Mouse (Mus musculus) testis, adult 2 months (tissue): ENCODE data around the gene Oit3. TPM values are rescaled to one million over a fixed set of nuclear protein-coding genes. Genes with fewer than 3 reads are reported as not detected.

Source experiments
- H3K27ac ChIP-seq: fragments of 200-500 bp; 2 replicates; pipeline ENCODE4 v1.5.1; 2012; ENCODE audit warnings: low read depth, low read length; ENCODE audit not compliant: control insufficient read depth, insufficient read depth
- H3K27me3 ChIP-seq: fragments of 200-500 bp; 2 replicates; pipeline ENCODE4 v1.6.1; 2012; ENCODE audit warnings: mild to moderate bottlenecking, low read length, moderate library complexity; ENCODE audit not compliant: control insufficient read depth, insufficient read depth
- H3K36me3 ChIP-seq: fragments of 200-500 bp; 2 replicates; pipeline ENCODE4 v1.6.1; 2012; ENCODE audit warnings: mild to moderate bottlenecking, low read length; ENCODE audit not compliant: control insufficient read depth, insufficient read depth
- H3K4me1 ChIP-seq: fragments of 200-500 bp; 2 replicates; pipeline ENCODE4 v1.6.1; 2012; ENCODE audit warnings: low read length; ENCODE audit not compliant: control insufficient read depth, insufficient read depth
- H3K4me3 ChIP-seq: fragments of 200-500 bp; 2 replicates; pipeline ENCODE4 v1.5.1; 2012; ENCODE audit warnings: low read depth, mild to moderate bottlenecking, low read length, moderate library complexity, mixed read lengths; ENCODE audit not compliant: control insufficient read depth
- CTCF ChIP-seq: fragments of 200-500 bp; IDR thresholded peaks from 2 replicates; pipeline ENCODE4 v1.5.1; 2012; ENCODE audit warnings: low read depth, mild to moderate bottlenecking, inconsistent platforms, low read length, moderate library complexity; ENCODE audit not compliant: control insufficient read depth, insufficient read depth, insufficient replicate concordance
- POLR2A ChIP-seq: fragments of 200-500 bp; IDR thresholded peaks from 2 replicates; pipeline ENCODE4 v1.6.1; 2012; ENCODE audit warnings: low read depth, mild to moderate bottlenecking, inconsistent platforms, low read length, moderate library complexity; ENCODE audit not compliant: control insufficient read depth
- polyA plus RNA-seq: library from polyadenylated mRNA; depleted of rRNA; stranded (reverse); fragments of >200 nt; gene quantifications from 2 replicates; pipeline ENCODE4 v1.2.3, GENCODE M21; 2012

The Oit3 gene
- polyA plus RNA-seq, 1 experiment = 3.0 TPM

GRCm38 (mm10) chr10:59429448-59430135 lies 12.0 kb downstream of the Oit3 start:
- H3K36me3 ChIP-seq = no peaks in the 10 kb centered on the region
- no peak for TF ChIP-seq POLR2A
- no peak for TF ChIP-seq CTCF
- H3K4me3 ChIP-seq = no peak overlapping the region
- no peak overlapping the region for H3K27ac ChIP-seq
- no peaks in the 10 kb centered on the region for H3K27me3 ChIP-seq
- H3K4me1 ChIP-seq = no peaks in the 10 kb centered on the region

- Histone ChIP-seq H3K27ac (no peak overlapping the region), H3K27me3 (no peaks in the 10 kb centered on the region), H3K36me3 (no peaks in the 10 kb centered on the region), H3K4me3 (no peak overlapping the region), H3K4me1 (no peaks in the 10 kb centered on the region)
- no peak for TF ChIP-seq POLR2A
- no peak for TF ChIP-seq CTCF
Observed at GRCm38 (mm10) chr10:59426371-59426770, 15.2 kb downstream of the Oit3 start.

- Histone ChIP-seq H3K4me3 (no peak overlapping the region), H3K27ac (no peak overlapping the region), H3K4me1 (no peaks in the 10 kb centered on the region), H3K27me3 (no peaks in the 10 kb centered on the region), H3K36me3 (no peaks in the 10 kb centered on the region)
- TF ChIP-seq CTCF (no peak), POLR2A (no peak)
Observed at GRCm38 (mm10) chr10:59425369-59425768, 16.2 kb downstream of the Oit3 start.

- no peak for TF ChIP-seq CTCF
- TF ChIP-seq POLR2A = no peak
Observed at GRCm38 (mm10) chr10:59424453-59424852, 17.1 kb downstream of the Oit3 start.

GRCm38 (mm10) chr10:59419516-59419915 lies 22.1 kb downstream of the Oit3 start:
- Histone ChIP-seq H3K27ac (no peak overlapping the region), H3K36me3 (no peaks in the 10 kb centered on the region), H3K27me3 (no peaks in the 10 kb centered on the region), H3K4me3 (no peak overlapping the region), H3K4me1 (no peaks in the 10 kb centered on the region)
- TF ChIP-seq POLR2A = no peak
- no peak for TF ChIP-seq CTCF

More at GRCm38 (mm10) chr10:59424453-59424852, 17.1 kb downstream of the Oit3 start:
- Histone ChIP-seq H3K4me1 (no peaks in the 10 kb centered on the region), H3K27ac (no peak overlapping the region), H3K27me3 (no peaks in the 10 kb centered on the region), H3K36me3 (no peaks in the 10 kb centered on the region), H3K4me3 (no peak overlapping the region)

GRCm38 (mm10) chr10:59416623-59417022 lies 25.0 kb downstream of the Oit3 start:
- H3K27ac ChIP-seq = no peak overlapping the region
- H3K4me1 ChIP-seq = no peaks in the 10 kb centered on the region
- H3K27me3 ChIP-seq = no peaks in the 10 kb centered on the region
- no peaks in the 10 kb centered on the region for H3K36me3 ChIP-seq
- TF ChIP-seq CTCF (no peak), POLR2A (no peak)
- no peak overlapping the region for H3K4me3 ChIP-seq

GRCm38 (mm10) chr10:59413711-59414110 lies 27.9 kb downstream of the Oit3 start:
- H3K4me1 ChIP-seq = peaks cover 6% of the 10 kb centered on the region
- no peaks in the 10 kb centered on the region for H3K27me3 ChIP-seq
- TF ChIP-seq CTCF (peak; percentile 47; the same call in 1 of the 2 replicates), POLR2A (no peak)
- H3K36me3 ChIP-seq = no peaks in the 10 kb centered on the region
- no peak overlapping the region for H3K4me3 ChIP-seq
- no peak overlapping the region for H3K27ac ChIP-seq
